Mouse (Mus musculus) adrenal gland, adult 8-10 months (tissue): ENCODE results near the gene Adprm. TPM values are rescaled to one million over a fixed set of nuclear protein-coding genes. Genes with fewer than 3 reads are reported as not detected.
"Not testable (repeated sequence)": the region's sequence is repeated elsewhere in the genome, so short reads cannot be mapped to it uniquely, and the experiment has no call there.

Source experiments
- DNase-seq: peaks from one replicate; pipeline ENCODE4 v3.0.0; 2022
- total RNA-seq, 4 experiments: library from RNA; stranded (reverse); gene quantifications; 2 replicates each; pipeline ENCODE4 v1.2.4; 2022

Gene Adprm
- 10 to 100 TPM; 23.4 to 37.2 (median 30.9) TPM for total RNA-seq

GRCm38 (mm10) chr11:67052321-67052952 lies at the start of gene Adprm, which contains the start of gene Sco1:
Gene Adprm (minus strand): TSS chr11:67052594.
Gene Sco1 (plus strand): TSS chr11:67052670.
- peak; percentile 89 for DNase-seq

DNA sequence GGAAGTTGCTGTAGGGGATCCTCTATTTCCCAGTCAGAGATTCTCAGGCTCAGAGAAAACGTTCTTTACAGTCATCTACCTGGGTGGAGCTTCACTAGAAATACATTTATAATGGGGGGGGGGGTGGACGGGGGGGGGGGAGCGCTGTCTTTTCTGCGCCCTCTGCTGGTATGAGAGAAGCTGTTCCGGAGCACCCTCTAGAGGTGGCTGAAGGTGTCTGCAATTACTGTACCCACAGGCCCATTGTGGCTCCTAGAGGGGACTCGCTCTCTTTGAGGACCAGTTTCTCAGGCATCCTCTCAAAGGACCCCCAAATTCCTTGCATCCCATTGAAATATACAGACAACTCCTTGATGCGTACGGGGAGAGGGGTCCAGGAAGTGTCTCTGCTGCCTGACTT lies 49.3 kb upstream of the Adprm start:
- peak; percentile 20 for DNase-seq

DNA sequence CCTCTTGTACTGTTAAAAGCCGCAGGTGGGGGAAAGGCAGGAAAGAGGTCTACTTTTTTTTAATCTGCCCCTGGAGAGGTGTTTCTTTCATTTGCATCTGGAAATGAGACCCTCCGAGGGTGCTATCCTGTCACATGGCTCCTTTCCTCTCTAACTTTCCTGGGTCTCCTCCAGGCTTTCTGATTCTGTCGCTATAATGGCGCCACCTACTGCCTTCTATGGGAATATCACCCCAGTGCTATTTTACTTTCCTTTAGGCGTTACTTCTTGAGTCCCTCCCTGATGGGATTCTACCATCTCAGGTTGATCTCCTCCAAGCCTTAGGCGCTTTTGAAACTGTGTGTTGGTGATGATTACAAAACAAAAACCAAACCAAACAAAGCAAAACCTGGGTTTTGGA lies 47.8 kb upstream of the Adprm start:
- no peak for DNase-seq

DNA sequence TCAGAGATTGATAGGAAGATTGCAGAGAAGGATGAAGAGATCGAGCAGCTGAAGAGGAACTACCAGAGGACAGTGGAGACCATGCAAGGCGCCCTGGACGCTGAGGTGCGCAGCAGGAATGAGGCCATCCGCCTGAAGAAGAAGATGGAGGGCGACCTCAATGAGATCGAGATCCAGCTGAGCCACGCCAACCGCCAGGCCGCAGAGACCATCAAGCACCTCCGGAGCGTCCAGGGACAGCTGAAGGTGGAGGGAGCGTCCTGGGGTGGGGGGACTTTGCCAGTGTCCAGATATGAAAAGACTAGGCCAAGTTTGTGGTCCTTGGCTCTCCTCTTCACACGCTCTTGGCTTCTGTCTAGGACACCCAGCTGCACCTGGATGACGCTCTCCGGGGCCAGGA lies 46.8 kb upstream of the Adprm start:
- no peak for DNase-seq

- no peak for DNase-seq
These were observed 46.0 kb upstream of the Adprm start for GRCm38 (mm10) chr11:67098427-67098826.

DNA sequence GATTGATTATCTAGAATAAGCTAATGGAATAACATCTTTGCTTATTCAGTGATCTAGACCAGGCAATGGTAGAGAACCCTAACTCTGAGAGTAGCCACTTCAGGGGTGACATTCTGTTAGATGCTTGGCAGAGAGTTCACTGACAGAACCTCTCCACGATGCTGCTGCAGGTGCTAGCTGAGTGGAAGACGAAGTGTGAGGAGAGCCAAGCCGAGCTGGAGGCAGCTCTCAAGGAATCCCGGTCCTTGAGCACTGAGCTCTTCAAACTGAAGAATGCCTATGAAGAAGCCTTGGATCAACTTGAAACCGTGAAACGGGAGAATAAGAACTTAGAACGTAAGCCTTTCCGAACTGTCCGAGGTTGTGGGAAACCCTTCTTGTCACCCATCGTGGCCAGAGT lies 45.3 kb upstream of the Adprm start:
- DNase-seq, result no peak

DNA sequence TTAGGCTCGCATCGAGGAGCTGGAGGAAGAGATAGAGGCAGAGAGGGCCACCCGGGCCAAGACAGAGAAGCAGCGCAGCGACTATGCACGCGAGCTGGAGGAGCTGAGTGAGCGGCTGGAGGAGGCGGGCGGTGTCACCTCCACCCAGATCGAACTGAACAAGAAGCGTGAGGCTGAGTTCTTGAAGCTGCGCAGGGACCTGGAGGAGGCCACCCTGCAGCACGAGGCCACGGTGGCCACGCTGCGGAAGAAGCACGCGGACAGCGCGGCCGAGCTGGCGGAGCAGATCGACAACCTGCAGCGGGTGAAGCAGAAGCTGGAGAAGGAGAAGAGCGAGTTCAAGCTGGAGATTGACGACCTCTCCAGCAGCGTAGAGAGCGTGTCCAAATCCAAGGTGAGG lies 42.1 kb upstream of the Adprm start:
- DNase-seq, result no peak

GRCm38 (mm10) chr11:67093652-67094051 lies 41.3 kb upstream of the Adprm start:
- DNase-seq, result no peak

DNA sequence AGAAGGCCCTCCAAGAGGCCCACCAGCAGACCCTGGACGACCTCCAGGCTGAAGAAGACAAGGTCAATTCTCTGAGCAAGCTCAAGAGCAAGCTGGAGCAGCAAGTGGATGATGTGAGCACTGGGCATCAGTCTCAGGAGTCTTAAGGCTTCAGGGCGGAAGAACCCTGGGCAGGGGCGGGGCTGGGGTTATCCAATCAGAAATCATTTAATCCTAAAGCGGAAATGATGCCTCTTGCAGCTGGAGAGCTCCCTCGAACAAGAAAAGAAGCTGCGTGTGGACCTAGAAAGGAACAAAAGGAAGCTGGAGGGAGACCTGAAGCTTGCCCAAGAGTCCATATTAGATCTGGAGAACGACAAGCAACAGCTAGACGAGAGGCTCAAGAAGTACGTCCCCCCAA lies 40.8 kb upstream of the Adprm start:
- DNase-seq, result no peak

DNA sequence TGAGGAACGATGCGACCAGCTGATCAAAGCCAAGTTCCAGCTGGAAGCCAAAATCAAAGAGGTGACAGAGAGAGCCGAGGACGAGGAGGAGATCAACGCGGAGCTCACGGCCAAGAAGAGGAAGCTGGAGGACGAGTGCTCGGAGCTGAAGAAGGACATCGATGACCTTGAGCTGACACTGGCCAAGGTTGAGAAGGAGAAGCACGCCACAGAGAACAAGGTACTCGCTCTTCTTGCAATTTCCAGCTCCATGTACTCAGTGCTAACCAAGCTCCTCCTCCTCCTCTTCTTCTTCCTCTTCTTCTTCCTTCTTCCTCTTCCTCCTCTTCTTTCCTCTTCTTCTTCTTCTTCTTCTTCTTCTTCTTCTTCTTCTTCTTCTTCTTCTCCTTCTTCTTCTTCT lies 40.0 kb upstream of the Adprm start:
- DNase-seq, result not testable (repeated sequence)

DNA sequence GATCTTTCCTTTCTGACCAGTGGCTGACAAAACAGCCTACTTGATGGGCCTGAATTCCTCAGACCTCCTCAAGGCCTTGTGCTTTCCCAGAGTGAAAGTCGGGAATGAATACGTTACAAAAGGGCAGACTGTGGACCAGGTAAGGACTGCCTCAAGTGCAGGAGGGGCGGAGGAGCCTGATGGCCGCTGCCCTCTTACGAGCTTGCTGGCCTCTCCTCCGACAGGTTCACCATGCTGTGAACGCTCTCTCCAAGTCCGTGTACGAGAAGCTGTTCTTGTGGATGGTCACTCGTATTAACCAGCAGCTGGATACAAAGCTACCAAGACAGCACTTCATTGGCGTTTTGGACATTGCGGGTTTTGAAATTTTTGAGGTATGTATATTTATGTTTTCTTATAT lies 34.8 kb upstream of the Adprm start:
- no peak for DNase-seq

GRCm38 (mm10) chr11:67086467-67087164 lies 34.2 kb upstream of the Adprm start:
- DNase-seq, result no peak

DNA sequence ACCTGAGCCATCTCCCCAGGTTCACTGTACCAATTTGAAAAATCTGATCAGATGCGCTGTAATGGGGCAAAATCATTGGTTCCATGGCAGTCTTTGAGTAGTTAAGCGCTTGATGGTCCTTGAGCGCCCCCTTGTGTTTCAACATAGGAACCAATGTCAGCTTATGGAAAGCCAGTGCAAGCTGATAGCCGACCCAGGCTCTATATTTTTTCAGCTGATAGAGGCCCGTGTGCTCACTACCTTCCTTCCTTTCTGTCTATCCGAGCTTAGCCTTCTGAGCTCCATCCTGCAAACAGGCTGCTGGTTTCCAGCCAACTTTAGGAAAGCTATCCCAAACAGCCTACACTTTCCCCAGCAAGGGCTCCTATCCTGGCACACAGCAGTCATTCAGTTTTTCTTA lies 33.1 kb upstream of the Adprm start:
- peak; percentile 38 for DNase-seq

GRCm38 (mm10) chr11:67083712-67084340 lies 31.4 kb upstream of the Adprm start:
- DNase-seq, result no peak

GRCm38 (mm10) chr11:67083239-67083638 lies 30.8 kb upstream of the Adprm start:
- no peak for DNase-seq

DNA sequence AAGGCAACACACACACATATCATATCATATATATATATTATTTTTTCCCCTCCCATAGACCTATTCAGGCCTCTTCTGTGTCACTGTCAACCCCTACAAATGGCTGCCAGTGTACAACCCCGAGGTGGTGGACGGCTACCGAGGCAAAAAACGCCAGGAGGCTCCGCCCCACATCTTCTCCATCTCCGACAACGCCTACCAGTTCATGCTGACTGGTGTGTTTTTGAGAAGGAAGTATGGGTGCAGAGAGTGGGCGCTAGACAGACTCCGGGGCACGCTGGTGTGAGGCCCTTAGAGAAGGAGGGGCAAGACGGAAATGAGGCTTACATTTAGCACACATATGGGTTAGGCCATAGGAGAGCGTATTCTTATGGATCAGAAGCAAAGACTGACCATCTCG lies 30.4 kb upstream of the Adprm start:
- DNase-seq, result no peak

DNA sequence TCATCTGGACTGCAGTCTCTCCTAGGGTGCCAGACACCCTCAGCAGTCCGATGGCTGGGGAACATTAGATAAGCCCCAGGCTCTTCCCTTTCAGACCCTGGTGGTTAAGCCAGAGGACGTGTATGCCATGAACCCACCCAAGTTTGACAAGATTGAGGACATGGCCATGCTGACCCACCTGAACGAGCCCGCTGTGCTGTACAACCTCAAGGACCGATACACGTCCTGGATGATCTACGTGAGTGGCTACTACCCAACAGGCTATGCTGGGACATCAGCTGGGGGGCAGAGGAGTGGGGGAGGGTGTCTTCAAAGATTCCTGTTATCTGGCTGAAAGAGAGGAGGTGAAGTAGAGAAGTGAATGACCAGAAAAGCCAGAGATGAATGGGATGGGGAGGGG lies 29.8 kb upstream of the Adprm start:
- DNase-seq, result no peak

- peak; percentile 10 for DNase-seq
These were observed 28.8 kb upstream of the Adprm start for GRCm38 (mm10) chr11:67081125-67081649.

GRCm38 (mm10) chr11:67080168-67080567 lies 27.8 kb upstream of the Adprm start:
- peak; percentile 12 for DNase-seq

DNA sequence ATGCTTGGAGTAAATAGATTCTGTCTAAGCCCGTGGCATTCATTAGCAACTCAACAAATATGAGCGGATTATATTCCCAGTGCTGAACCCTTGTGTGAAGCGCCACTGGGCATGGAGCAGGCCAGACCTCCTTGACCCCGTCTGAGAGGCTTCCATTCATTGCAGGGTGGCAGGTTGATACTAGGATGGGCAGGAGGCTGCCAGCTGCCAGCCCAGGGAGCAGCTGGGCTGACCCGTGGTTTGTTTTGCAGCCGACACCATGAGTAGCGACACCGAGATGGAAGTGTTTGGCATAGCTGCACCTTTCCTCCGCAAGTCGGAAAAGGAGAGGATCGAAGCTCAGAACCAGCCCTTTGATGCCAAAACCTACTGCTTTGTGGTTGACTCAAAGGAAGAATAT lies 27.3 kb upstream of the Adprm start:
- no peak for DNase-seq

- DNase-seq, result no peak
These were observed 26.5 kb upstream of the Adprm start for GRCm38 (mm10) chr11:67078888-67079287.

DNA sequence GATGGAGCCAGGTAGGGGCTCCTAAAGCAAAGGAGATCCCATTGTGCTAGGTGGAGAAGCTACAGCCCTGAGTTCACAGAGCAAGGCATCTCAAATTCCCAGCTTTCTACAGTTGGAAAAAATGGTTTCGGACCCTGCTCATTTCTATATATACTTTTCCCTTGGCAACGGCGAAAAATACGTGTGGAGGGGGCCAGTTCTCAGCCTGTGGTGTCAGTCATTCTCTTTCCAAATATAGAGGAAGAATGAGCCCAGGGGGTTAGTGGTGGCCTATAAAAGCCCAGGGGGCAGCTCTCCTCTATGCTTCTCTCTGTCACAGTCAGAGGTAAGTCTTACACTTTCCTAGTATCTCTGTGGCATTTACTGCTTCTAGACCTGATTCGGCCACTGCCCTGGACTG lies 25.6 kb upstream of the Adprm start, which contains the start of gene Myh3:
TSS of gene Myh3 (plus strand) at position 301 of the 400 bp plus-strand sequence.
- DNase-seq, result no peak

DNA sequence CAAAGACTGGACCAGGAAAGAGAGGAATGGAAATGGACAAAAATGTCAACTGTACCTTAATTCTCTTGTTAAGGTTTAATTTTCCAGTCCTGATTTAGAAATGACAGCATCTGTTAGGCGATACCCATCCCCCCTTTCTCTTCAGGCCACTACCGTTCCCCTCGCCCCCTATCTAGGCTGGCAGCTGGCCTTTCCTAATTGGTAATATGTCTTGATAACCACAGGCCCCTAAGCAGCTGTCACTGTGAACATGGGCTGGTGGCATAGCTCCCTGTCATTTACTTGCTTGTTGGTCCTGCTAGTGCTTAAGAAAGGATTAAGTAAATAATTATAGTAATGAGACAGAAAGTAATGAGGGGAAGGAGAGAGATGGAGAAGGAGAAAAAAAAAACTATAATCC lies 25.0 kb upstream of the Adprm start:
- DNase-seq, result no peak

GRCm38 (mm10) chr11:67076781-67077180 lies 24.4 kb upstream of the Adprm start:
- DNase-seq, result no peak
